Mouse (Mus musculus) CD4-positive naive resting alpha-beta T cell, adult 57 days (primary cell): ENCODE results near the gene Slc17a3. TPM values are rescaled to one million over a fixed set of nuclear protein-coding genes. Genes with fewer than 3 reads are reported as not detected.

ENCODE experiments used
- total RNA-seq: library from RNA; stranded (reverse); gene quantifications from one replicate; pipeline ENCODE4 v1.2.4, GENCODE M21; 2023

Slc17a3 gene
- not detected for total RNA-seq

DNA sequence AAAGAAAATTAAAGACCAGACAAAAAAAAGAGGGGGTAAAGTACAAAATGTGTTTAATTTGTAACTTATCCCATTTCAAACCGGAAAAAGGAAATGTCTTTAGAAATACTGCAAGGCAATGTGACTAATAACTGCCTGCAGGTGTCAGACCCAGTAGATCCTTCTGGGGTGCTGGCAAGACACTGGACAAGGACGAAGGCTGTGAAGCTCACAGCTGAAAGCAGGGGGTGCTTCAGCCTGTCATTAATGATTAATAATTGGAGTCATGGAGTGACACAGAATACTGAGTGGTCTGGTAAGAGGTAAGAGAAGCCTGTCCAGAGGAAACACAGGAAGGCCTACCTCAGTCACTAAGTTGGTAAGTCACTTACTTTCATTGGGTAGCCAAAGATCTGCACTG, at the start of gene Slc17a3:
Gene Slc17a3, plus strand, starts transcription at position 127 of the 400 bp plus-strand sequence.

DNA sequence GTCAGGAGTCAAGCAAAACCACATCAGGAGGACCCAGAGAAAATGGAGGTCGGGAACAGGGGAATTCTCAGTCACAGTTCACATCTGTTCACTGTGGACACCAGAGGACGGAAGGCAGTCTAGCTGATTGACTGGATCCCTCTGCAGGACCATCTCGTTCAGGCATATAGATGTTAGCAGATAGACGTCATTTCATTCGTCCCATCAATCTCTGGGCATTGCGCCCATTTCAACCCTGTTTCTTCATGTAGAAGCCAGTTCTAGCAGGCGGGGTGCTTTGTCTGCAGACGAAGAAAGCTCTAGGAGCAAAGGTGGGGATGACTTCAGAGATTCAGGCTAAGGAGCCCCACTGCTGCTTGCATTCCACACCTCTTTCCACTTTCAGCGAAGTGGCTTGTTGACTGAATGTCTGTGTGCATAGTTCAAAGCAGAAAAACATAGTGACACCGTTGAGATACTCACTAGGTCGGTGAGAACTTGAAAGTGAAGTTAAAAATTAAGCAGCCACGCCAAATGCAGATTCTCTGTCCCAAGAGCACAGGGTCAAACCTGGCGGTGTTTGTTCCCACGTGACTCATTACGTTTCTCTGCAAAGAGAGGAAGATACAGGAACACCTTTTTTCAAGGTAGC, 32.7 kb upstream of the Slc17a3 start, which contains the start of gene Slc17a2:
Gene Slc17a2, plus strand, starts transcription at position 572 of the 631 bp plus-strand sequence.

DNA sequence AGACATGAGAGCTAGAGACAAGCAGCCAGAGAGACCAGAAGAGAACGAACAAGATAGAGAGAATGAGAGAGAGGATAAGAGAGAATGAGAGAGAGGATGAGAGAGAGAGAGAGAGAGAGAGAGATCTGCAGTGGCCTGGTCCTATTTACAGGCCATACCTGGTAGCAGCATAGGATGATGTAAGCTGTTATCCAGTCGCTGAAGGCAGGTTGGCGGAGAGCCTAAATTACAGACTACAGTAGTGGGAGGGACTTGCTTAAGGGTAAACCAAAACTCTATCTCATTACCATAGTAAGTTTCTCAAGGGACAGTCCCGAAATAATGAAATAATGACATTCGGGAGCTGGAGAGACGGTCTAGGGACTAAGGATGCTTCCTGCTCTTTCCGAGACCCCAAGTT, 28.2 kb downstream of the Slc17a3 start, which contains the start of gene Slc17a1:
Gene Slc17a1, plus strand, starts transcription at position 346 of the 400 bp plus-strand sequence.

Other genes with a start within 250 kb of the Slc17a3 start
- gene Hist1h2be, start 218.3 kb upstream of the Slc17a3 start, total RNA-seq = 10.8 TPM
- 135 TPM for gene Hist1h1e, start 216.9 kb upstream of the Slc17a3 start, total RNA-seq
- 8.0 TPM for gene Hist1h2ac, start 155.5 kb upstream of the Slc17a3 start, total RNA-seq
- 12.8 TPM for gene Hist1h2bc, start 155.2 kb upstream of the Slc17a3 start, total RNA-seq
- not detected for gene Hist1h1t, start 143.6 kb upstream of the Slc17a3 start, total RNA-seq
- 109 TPM for gene Hist1h4c, start 141.0 kb upstream of the Slc17a3 start, total RNA-seq
- gene Hfe, start 128.6 kb upstream of the Slc17a3 start, total RNA-seq = 4.6 TPM
- gene Hist1h1c, start 100.6 kb upstream of the Slc17a3 start, total RNA-seq = 627 TPM
- 6.9 TPM for gene Hist1h3c, start 93.8 kb upstream of the Slc17a3 start, total RNA-seq
- gene Hist1h2bb, start 92.7 kb upstream of the Slc17a3 start, total RNA-seq = 12.3 TPM
- gene Hist1h2ab, start 88.3 kb upstream of the Slc17a3 start, total RNA-seq = 12.8 TPM
- gene Hist1h3b, start 87.2 kb upstream of the Slc17a3 start, total RNA-seq = 15.6 TPM
- 29.3 TPM for gene Hist1h4b, start 82.4 kb upstream of the Slc17a3 start, total RNA-seq
- gene Hist1h4a, start 78.2 kb upstream of the Slc17a3 start, total RNA-seq = 93.4 TPM
- 100 TPM for gene Hist1h3a, start 77.0 kb upstream of the Slc17a3 start, total RNA-seq
- gene Hist1h1a, start 75.8 kb upstream of the Slc17a3 start, total RNA-seq = 22.0 TPM
- gene Trim38, start 69.5 kb upstream of the Slc17a3 start, total RNA-seq = not detected
- not detected for gene Slc17a2, start 32.4 kb upstream of the Slc17a3 start, total RNA-seq
- gene Slc17a1, start 28.3 kb downstream of the Slc17a3 start, total RNA-seq = not detected
- gene Slc17a4, start 75.6 kb downstream of the Slc17a3 start, total RNA-seq = not detected
- not detected for gene Hist1h2ba, start 94.7 kb downstream of the Slc17a3 start, total RNA-seq
- gene Hist1h2aa, start 95.0 kb downstream of the Slc17a3 start, total RNA-seq = not detected
- gene Scgn, start 151.8 kb downstream of the Slc17a3 start, total RNA-seq = not detected